Mouse (Mus musculus) embryonic facial prominence, embryonic 10.5 days (tissue): Measurements from ENCODE around the gene Gadl1. TPM values are rescaled to one million over a fixed set of nuclear protein-coding genes. Genes with fewer than 3 reads are reported as not detected.
"Not testable (repeated sequence)": the region's sequence is repeated elsewhere in the genome, so short reads cannot be mapped to it uniquely, and the experiment has no call there.

ENCODE experiments used
- DNase-seq: peaks from one replicate; pipeline ENCODE4 v3.0.0-alpha.2; 2017; ENCODE audit warnings: low spot score
- H3K27ac ChIP-seq: fragments of 300-500 bp; sonication (generic); replicated peaks from 2 replicates; pipeline ENCODE4 v1.5.1; 2016; ENCODE audit warnings: mild to moderate bottlenecking
- H3K27me3 ChIP-seq: fragments of 300-500 bp; sonication (generic); replicated peaks from 2 replicates; pipeline ENCODE4 v1.6.1; 2016; ENCODE audit warnings: low read depth, mild to moderate bottlenecking; ENCODE audit not compliant: poor library complexity, severe bottlenecking
- H3K36me3 ChIP-seq: fragments of 300-500 bp; sonication (generic); replicated peaks from 2 replicates; pipeline ENCODE4 v1.6.1; 2016; ENCODE audit warnings: mild to moderate bottlenecking, moderate library complexity
- H3K4me1 ChIP-seq: fragments of 300-500 bp; sonication (generic); 2 replicates; pipeline ENCODE4 v1.6.1; 2016
- H3K4me3 ChIP-seq: fragments of 300-500 bp; sonication (generic); 2 replicates; pipeline ENCODE4 v1.5.1; 2016; ENCODE audit warnings: mild to moderate bottlenecking, moderate library complexity
- H3K9me3 ChIP-seq: fragments of 300-500 bp; sonication (generic); 2 replicates; pipeline ENCODE4 v1.6.1; 2016; ENCODE audit warnings: mild to moderate bottlenecking
- WGBS: fragments of 180-500 bp; shearing (Covaris S2); methylation state at CpG from one replicate; pipeline ENCODE4 v1.1.7; 2016; 5-methylcytosine and 5-hydroxymethylcytosine counted together
- polyA plus RNA-seq: library from polyadenylated mRNA; unstranded; fragments of >200 nt; fragmentation: Nextera tagmentation; extraction: Ambion mirVana; gene quantifications from 2 replicates; pipeline ENCODE4 v1.2.1, GENCODE M21; 2016

Gadl1 gene
- polyA plus RNA-seq, 1 experiment from 2014 or later, result 0.35 TPM

- Histone ChIP-seq H3K4me1 (peaks cover 10% of the 10 kb centered on the region; the same call in 1 of the 2 replicates), H3K27me3 (no peaks in the 10 kb centered on the region), H3K9me3 (no peaks in the 10 kb centered on the region), H3K36me3 (no peaks in the 10 kb centered on the region), H3K27ac (no peak overlapping the region), H3K4me3 (no peak overlapping the region)
- DNase-seq, result peak; percentile 15
- 76% methylated on average over 23 of the region's 23 CpGs for WGBS
Observed at GRCm38 (mm10) chr9:115995856-115996560, 86.8 kb downstream of the Gadl1 start.

- Histone ChIP-seq H3K27ac (no peak overlapping the region), H3K4me3 (no peak overlapping the region), H3K4me1 (0 out of 2 replicates have a peak, but pooled peaks cover 3% of the 10 kb centered on the region), H3K9me3 (no peaks in the 10 kb centered on the region), H3K27me3 (no peaks in the 10 kb centered on the region), H3K36me3 (no peaks in the 10 kb centered on the region)
- DNase-seq, result no peak
- 80% methylated on average over 4 of the region's 4 CpGs for WGBS
Observed at GRCm38 (mm10) chr9:115998383-115998782, 89.1 kb downstream of the Gadl1 start.

GRCm38 (mm10) chr9:115999361-115999990, 90.2 kb downstream of the Gadl1 start:
- Histone ChIP-seq H3K9me3 (no peaks in the 10 kb centered on the region), H3K4me1 (0 out of 2 replicates have a peak, but pooled peaks cover 3% of the 10 kb centered on the region), H3K36me3 (no peaks in the 10 kb centered on the region), H3K27ac (no peak overlapping the region), H3K27me3 (no peaks in the 10 kb centered on the region), H3K4me3 (no peak overlapping the region)
- no peak for DNase-seq
- WGBS, result 81% methylated on average over 8 of the region's 8 CpGs

- Histone ChIP-seq H3K4me1 (no peaks in the 10 kb centered on the region), H3K9me3 (peaks cover 5% of the 10 kb centered on the region; the same call in 1 of the 2 replicates), H3K36me3 (no peaks in the 10 kb centered on the region), H3K27me3 (no peaks in the 10 kb centered on the region), H3K4me3 (no peak overlapping the region), H3K27ac (no peak overlapping the region)
- WGBS, result 60% methylated on average over 4 of the region's 4 CpGs
- no peak for DNase-seq
Observed at GRCm38 (mm10) chr9:116013911-116014310, 104.7 kb downstream of the Gadl1 start.

GRCm38 (mm10) chr9:116016221-116016620, 107.0 kb downstream of the Gadl1 start:
- 84% methylated on average over 9 of the region's 9 CpGs for WGBS
- no peak for DNase-seq
- Histone ChIP-seq H3K27me3 (no peaks in the 10 kb centered on the region), H3K4me1 (no peaks in the 10 kb centered on the region), H3K36me3 (no peaks in the 10 kb centered on the region), H3K27ac (no peak overlapping the region), H3K4me3 (no peak overlapping the region), H3K9me3 (peaks cover under 1% of the 10 kb centered on the region; the same call in 1 of the 2 replicates)

- Histone ChIP-seq H3K4me3 (no peak overlapping the region), H3K9me3 (no peaks in the 10 kb centered on the region), H3K27ac (no peak overlapping the region), H3K4me1 (no peaks in the 10 kb centered on the region), H3K27me3 (no peaks in the 10 kb centered on the region), H3K36me3 (no peaks in the 10 kb centered on the region)
- DNase-seq, result no peak
- WGBS, result 85% methylated on average over 3 of the region's 3 CpGs
Observed at GRCm38 (mm10) chr9:116017091-116017490, 107.8 kb downstream of the Gadl1 start.

- no peaks in the 10 kb centered on the region for H3K4me1 ChIP-seq
- H3K36me3 ChIP-seq, result no peaks in the 10 kb centered on the region
- no peak overlapping the region for H3K27ac ChIP-seq
- H3K9me3 ChIP-seq, result no peaks in the 10 kb centered on the region
- H3K27me3 ChIP-seq, result no peaks in the 10 kb centered on the region
- H3K4me3 ChIP-seq, result no peak overlapping the region
- 93% methylated on average over 7 of the region's 7 CpGs for WGBS
- no peak for DNase-seq
Observed at GRCm38 (mm10) chr9:116018586-116018985, 109.3 kb downstream of the Gadl1 start.

GRCm38 (mm10) chr9:116025371-116025770, 116.1 kb downstream of the Gadl1 start:
- H3K36me3 ChIP-seq, result no peaks in the 10 kb centered on the region
- no peak for DNase-seq
- no peaks in the 10 kb centered on the region for H3K27me3 ChIP-seq
- H3K27ac ChIP-seq, result no peak overlapping the region
- no peaks in the 10 kb centered on the region for H3K4me1 ChIP-seq
- 86% methylated on average over 6 of the region's 6 CpGs for WGBS
- no peaks in the 10 kb centered on the region for H3K9me3 ChIP-seq
- H3K4me3 ChIP-seq, result no peak overlapping the region

- no peak overlapping the region for H3K27ac ChIP-seq
- H3K9me3 ChIP-seq, result no peaks in the 10 kb centered on the region
- peaks cover 15% of the 10 kb centered on the region for H3K4me1 ChIP-seq
- H3K27me3 ChIP-seq, result no peaks in the 10 kb centered on the region
- H3K36me3 ChIP-seq, result no peaks in the 10 kb centered on the region
- no peak for DNase-seq
- 95% methylated on average over 2 of the region's 2 CpGs for WGBS
- no peak overlapping the region for H3K4me3 ChIP-seq
Observed at GRCm38 (mm10) chr9:116029076-116029475, 119.8 kb downstream of the Gadl1 start.

GRCm38 (mm10) chr9:116032711-116033110, 123.5 kb downstream of the Gadl1 start:
- no peak for DNase-seq
- 49% methylated on average over 5 of the region's 5 CpGs for WGBS
- H3K27me3 ChIP-seq, result no peaks in the 10 kb centered on the region
- no peaks in the 10 kb centered on the region for H3K36me3 ChIP-seq
- H3K27ac ChIP-seq, result no peak overlapping the region
- peaks cover 15% of the 10 kb centered on the region for H3K4me1 ChIP-seq
- H3K4me3 ChIP-seq, result no peak overlapping the region
- H3K9me3 ChIP-seq, result no peaks in the 10 kb centered on the region

GRCm38 (mm10) chr9:116038275-116038674, 129.0 kb downstream of the Gadl1 start:
- DNase-seq, result no peak
- WGBS, result 93% methylated on average over 6 of the region's 6 CpGs
- H3K9me3 ChIP-seq, result no peaks in the 10 kb centered on the region
- no peak overlapping the region for H3K4me3 ChIP-seq
- no peaks in the 10 kb centered on the region for H3K27me3 ChIP-seq
- no peak overlapping the region for H3K27ac ChIP-seq
- peaks cover under 1% of the 10 kb centered on the region; the same call in 1 of the 2 replicates for H3K4me1 ChIP-seq
- H3K36me3 ChIP-seq, result no peaks in the 10 kb centered on the region

GRCm38 (mm10) chr9:116039981-116040380, 130.7 kb downstream of the Gadl1 start:
- H3K9me3 ChIP-seq, result no peaks in the 10 kb centered on the region
- no peak overlapping the region for H3K27ac ChIP-seq
- no peaks in the 10 kb centered on the region for H3K4me1 ChIP-seq
- WGBS, result 89% methylated on average over 4 of the region's 4 CpGs
- H3K4me3 ChIP-seq, result no peak overlapping the region
- DNase-seq, result no peak
- no peaks in the 10 kb centered on the region for H3K36me3 ChIP-seq
- H3K27me3 ChIP-seq, result no peaks in the 10 kb centered on the region

- not testable (repeated sequence) for H3K27ac ChIP-seq, H3K4me3 ChIP-seq, H3K36me3 ChIP-seq, H3K9me3 ChIP-seq, H3K4me1 ChIP-seq, H3K27me3 ChIP-seq, DNase-seq
- WGBS, result 91% methylated on average over 14 of the region's 14 CpGs
Observed at GRCm38 (mm10) chr9:116040852-116041251, 131.6 kb downstream of the Gadl1 start.
